Comparison of ENCODE assay signal across 8 mouse cellular contexts in genomic region chr9:90206500-90206899, GRCm38 (mm10). TPM values are rescaled to one million over a fixed set of nuclear protein-coding genes. Genes with fewer than 3 reads are reported as not detected.
DNase-seq lines count a peak whose midpoint lies in the region; ATAC-seq and TF ChIP-seq lines count a peak whose summit lies in the region.

No protein-coding gene starts in this region.

- WGBS in lung, embryonic 14.5 days = 50% methylated on average over 2 of the region's 2 CpGs

- peak; percentile 70 for ATAC-seq in erythroblast, adult 5-6 weeks (replicated peaks; ENCODE audit: low FRiP score, poor library complexity, severe bottlenecking)
- ATAC-seq in lung, embryonic 14.5 days (ENCODE audit: insufficient read depth) = peak; percentile 54; the same call in 1 of the 2 replicates

- H3K27ac ChIP-seq in bone marrow macrophage, adult 2 months (ENCODE audit: insufficient read depth, low read depth, low read length) = no peak overlapping the region
- no peak overlapping the region for H3K27ac ChIP-seq in lung, embryonic 14.5 days (ENCODE audit: low read depth)

- peak; percentile 69 to 76 for DNase-seq in CD8-positive naive resting alpha-beta T cell, adult 2 months (ENCODE audit: low read depth in 2 of 2, low spot score in 2 of 2)
- peak; percentile 48 for DNase-seq in heart, postnatal 25 days (ENCODE audit: low spot score)
- peak; percentile 86 for DNase-seq in layer of hippocampus, adult 11-12 months (ENCODE audit: low spot score)
- peak; percentile 90 for DNase-seq in lung, embryonic 14.5 days
- peak; percentile 31 for DNase-seq in ovary, adult 18-20 months (ENCODE audit: low spot score)
- DNase-seq in thymus, postnatal 14 days = peak; percentile 90

- no peaks in the 10 kb centered on the region for H3K27me3 ChIP-seq in lung, embryonic 14.5 days (ENCODE audit: insufficient read depth, low read length)

- intact Hi-C loops in heart, postnatal 25 days (cut with DNase I) = loop anchor here (1.0 kb wide), 3 partner anchors 21 to 241 kb away; no protein-coding TSS in a partner anchor

- TF ChIP-seq POLR2A in bone marrow macrophage, adult 2 months (IDR thresholded peaks at IDR 0.05; ENCODE audit: borderline replicate concordance, low read depth, low read length) = no peak

- peak; percentile 93 for TF ChIP-seq CTCF in bone marrow macrophage, adult 2 months (IDR thresholded peaks at IDR 0.05; ENCODE audit: low read depth, low read length)
- peak; percentile 89 for TF ChIP-seq CTCF in lung, embryonic 14.5 days (IDR thresholded peaks at IDR 0.05; ENCODE audit: low read depth)

- peaks cover 86% of the 10 kb centered on the region for H3K36me3 ChIP-seq in lung, embryonic 14.5 days (ENCODE audit: insufficient read depth)

- no peak overlapping the region for H3K4me3 ChIP-seq in bone marrow macrophage, adult 2 months (ENCODE audit: insufficient read depth, low read length)
- no peak overlapping the region for H3K4me3 ChIP-seq in lung, embryonic 14.5 days (ENCODE audit: low read depth, low read length)

- peaks cover 12% of the 10 kb centered on the region for H3K4me1 ChIP-seq in bone marrow macrophage, adult 2 months (ENCODE audit: control insufficient read depth, insufficient read depth, low read length)
- no peaks in the 10 kb centered on the region for H3K4me1 ChIP-seq in lung, embryonic 14.5 days (ENCODE audit: insufficient read depth)

- H3K4me2 ChIP-seq in lung, embryonic 14.5 days = no peak overlapping the region

- no peak overlapping the region for H3K9ac ChIP-seq in lung, embryonic 14.5 days

- no peaks in the 10 kb centered on the region for H3K9me3 ChIP-seq in lung, embryonic 14.5 days (ENCODE audit: low read depth, low read length)

RNA-seq across cellular contexts. Expression of gene Adamts7, which starts 43.6 kb away (rescaled TPM):
- not detected in 2 replicates for polyA plus RNA-seq in bone marrow macrophage, adult 2 months (2012; ENCODE audit: insufficient read depth, insufficient read length, missing spikeins)
- not detected in 2 replicates for total RNA-seq in erythroblast, adult 5-6 weeks (2015; ENCODE audit: low replicate concordance)
- 0.14 TPM in 1 of 2 replicates, not detected in the other for total RNA-seq in erythroblast, adult 5-6 weeks (2017; ENCODE audit: low replicate concordance)
- total RNA-seq in heart, postnatal 25 days (2021) = 10 to 100 TPM; 17.9 to 20.9 TPM
- polyA plus RNA-seq in lung, embryonic 14.5 days (2014; fragmentation: Nextera tagmentation; extraction: Ambion mirVana) = 23.8 and 30.4 TPM in 2 replicates

Comparison
In these comparisons a context has a peak if more than half of its experiments do, and no peak if none do; other contexts are left out.
1. DNase-seq: peak in every context shown above with its lines; median percentile 90 in lung, embryonic 14.5 days; 90 in thymus, postnatal 14 days; 86 in layer of hippocampus, adult 11-12 months; 72 in CD8-positive naive resting alpha-beta T cell, adult 2 months; 48 in heart, postnatal 25 days; 31 in ovary, adult 18-20 months.
2. RNA of gene Adamts7, which starts 43.6 kb away (total RNA-seq): 17.9 to 20.9 TPM in heart, postnatal 25 days; 0.14 TPM in erythroblast, adult 5-6 weeks; every median in the first group is over 10 times any median in the second.